Mouse (Mus musculus): ENCODE measurements at regions not wholly inside any gene's neighbourhood (a gene's known extent, or its start where the extent isn't known, plus 50 kb on each side); places are given as distances from the start of the nearest gene placed in this dataset.
A peak's percentile ranks its signal among the peaks of the same experiment; 100 is the strongest.

DNA sequence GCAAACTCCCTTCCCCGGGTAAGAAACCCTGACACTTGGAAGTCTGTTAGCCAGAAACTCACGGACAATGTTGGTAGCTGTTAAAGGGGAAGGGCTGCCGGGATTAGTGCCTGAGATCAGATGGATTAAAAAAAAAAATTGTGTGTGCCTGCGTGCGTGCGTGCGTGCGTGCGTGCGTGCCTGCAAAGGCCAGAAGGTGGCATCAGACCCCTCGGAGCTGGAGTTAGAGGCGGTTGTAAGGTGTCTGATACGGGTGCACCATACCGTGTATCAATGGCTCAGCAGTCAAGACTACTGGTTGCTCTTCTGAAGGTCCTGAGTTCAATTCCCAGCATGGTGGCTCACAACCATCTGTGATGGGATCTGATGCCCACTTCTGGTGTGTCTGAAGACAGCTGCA is 59.0 kb upstream of the Ccdc167 start:
- DNase-seq = no peak
- H3K27me3 ChIP-seq (ENCODE audit: insufficient read depth, low read length) = no peaks in the 10 kb centered on the region
- H3K9me3 ChIP-seq (ENCODE audit: low read length) = no peaks in the 10 kb centered on the region
- WGBS (ENCODE audit: insufficient replicate concordance) = 75% methylated on average over 14 of the region's 14 CpGs
- no peaks in the 10 kb centered on the region for H3K36me3 ChIP-seq (replicated peaks; ENCODE audit: insufficient read depth, low read length)
- TF ChIP-seq EP300 (IDR thresholded peaks at IDR 0.05; ENCODE audit: low read depth) = no peak
- no peak for TF ChIP-seq CTCF (IDR thresholded peaks at IDR 0.05; ENCODE audit: low read depth)
- no peak for ATAC-seq
- H3K4me1 ChIP-seq (ENCODE audit: insufficient read depth) = no peaks in the 10 kb centered on the region
- no peak overlapping the region for H3K4me2 ChIP-seq (ENCODE audit: low read depth, low read length)
- no peak overlapping the region for H3K9ac ChIP-seq (replicated peaks)
- no peak overlapping the region for H3K4me3 ChIP-seq (ENCODE audit: low read depth, low read length)
- no peak overlapping the region for H3K27ac ChIP-seq (ENCODE audit: low read depth)

DNA sequence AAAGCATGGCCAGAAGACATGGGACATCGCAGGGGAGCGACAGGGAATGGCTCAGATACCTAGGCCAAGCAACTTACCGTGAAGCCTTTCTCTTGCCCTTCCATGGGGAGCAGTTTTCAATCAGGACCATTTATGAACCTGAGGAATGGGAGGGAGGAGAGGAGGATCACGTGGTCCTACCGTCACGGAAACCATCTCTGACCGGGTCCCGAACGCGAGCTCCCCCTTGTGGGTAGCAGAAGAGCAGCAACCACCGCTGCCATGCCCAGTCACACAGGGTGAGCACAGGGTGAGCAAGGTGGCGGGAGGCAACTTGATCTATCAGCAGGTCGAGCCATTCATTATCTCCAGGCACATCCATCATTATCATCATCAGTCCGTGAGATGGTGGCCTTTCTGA is 56.5 kb upstream of the Ccdc167 start:
- no peaks in the 10 kb centered on the region for H3K9me3 ChIP-seq (ENCODE audit: low read length)
- H3K4me3 ChIP-seq (ENCODE audit: low read depth, low read length) = no peak overlapping the region
- no peak overlapping the region for H3K27ac ChIP-seq (ENCODE audit: low read depth)
- no peak overlapping the region for H3K9ac ChIP-seq (replicated peaks)
- no peaks in the 10 kb centered on the region for H3K36me3 ChIP-seq (replicated peaks; ENCODE audit: insufficient read depth, low read length)
- peak; percentile 72 for DNase-seq
- H3K4me2 ChIP-seq (ENCODE audit: low read depth, low read length) = no peak overlapping the region
- no peak for TF ChIP-seq EP300 (IDR thresholded peaks at IDR 0.05; ENCODE audit: low read depth)
- TF ChIP-seq CTCF (IDR thresholded peaks at IDR 0.05; ENCODE audit: low read depth) = peak; percentile 90
- no peaks in the 10 kb centered on the region; the same call in 1 of the 2 replicates for H3K4me1 ChIP-seq (ENCODE audit: insufficient read depth)
- ATAC-seq = peak; percentile 49; the same call in 1 of the 2 replicates
- 15% methylated on average over 14 of the region's 14 CpGs for WGBS (ENCODE audit: insufficient replicate concordance)
- no peaks in the 10 kb centered on the region for H3K27me3 ChIP-seq (ENCODE audit: insufficient read depth, low read length)

DNA sequence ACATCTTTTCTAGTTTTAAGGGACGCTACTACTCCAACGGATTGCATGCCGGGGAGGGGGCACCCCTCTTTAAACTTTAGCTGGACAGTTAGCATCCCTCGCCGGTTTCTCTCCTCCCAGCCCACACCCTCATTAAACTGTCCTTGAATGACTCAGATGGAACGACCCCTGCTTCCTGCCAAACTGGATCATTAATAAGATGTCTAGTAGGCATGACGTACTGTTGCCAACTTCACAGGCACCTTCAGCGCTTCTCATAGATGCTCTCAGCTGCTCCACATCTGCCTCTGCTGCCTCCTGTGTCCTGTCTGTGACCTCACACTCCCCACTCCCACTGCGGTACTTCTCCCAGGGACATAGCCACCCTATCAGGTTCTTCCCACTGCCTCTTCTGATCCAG is 54.1 kb upstream of the Ccdc167 start:
- WGBS (ENCODE audit: insufficient replicate concordance) = 72% methylated on average over 9 of the region's 9 CpGs
- Histone ChIP-seq H3K4me2 (ENCODE audit: low read depth, low read length) (no peak overlapping the region), H3K9ac (replicated peaks) (no peak overlapping the region), H3K4me1 (ENCODE audit: insufficient read depth) (no peaks in the 10 kb centered on the region; the same call in 1 of the 2 replicates), H3K36me3 (replicated peaks; ENCODE audit: insufficient read depth, low read length) (no peaks in the 10 kb centered on the region), H3K27me3 (ENCODE audit: insufficient read depth, low read length) (no peaks in the 10 kb centered on the region), H3K9me3 (ENCODE audit: low read length) (no peaks in the 10 kb centered on the region), H3K4me3 (ENCODE audit: low read depth, low read length) (no peak overlapping the region), H3K27ac (ENCODE audit: low read depth) (no peak overlapping the region)
- ATAC-seq (no peak), DNase-seq (no peak)
- TF ChIP-seq EP300 (IDR thresholded peaks at IDR 0.05; ENCODE audit: low read depth) (no peak), CTCF (IDR thresholded peaks at IDR 0.05; ENCODE audit: low read depth) (no peak)

DNA sequence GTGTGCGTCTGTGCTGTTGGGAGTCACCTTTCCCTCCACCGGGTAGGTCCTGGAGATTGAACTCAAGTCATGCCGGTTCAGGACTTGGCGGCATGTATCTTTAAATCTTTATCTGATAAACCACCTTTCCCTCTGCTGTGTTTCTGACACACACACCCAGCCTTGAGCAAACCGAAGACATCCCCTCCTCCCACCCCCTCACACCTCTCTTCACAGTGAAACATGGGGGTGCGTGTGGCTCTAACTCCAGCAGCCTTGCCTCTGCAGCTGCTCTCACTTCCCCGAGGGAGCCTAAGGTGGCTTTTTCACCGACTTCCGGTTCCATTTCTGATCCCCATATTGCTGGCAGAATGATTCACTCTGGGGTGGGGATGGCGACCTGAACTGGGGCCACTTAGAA is 52.8 kb upstream of the Ccdc167 start:
- no peak overlapping the region for H3K27ac ChIP-seq (ENCODE audit: low read depth)
- no peaks in the 10 kb centered on the region for H3K9me3 ChIP-seq (ENCODE audit: low read length)
- 71% methylated on average over 10 of the region's 10 CpGs for WGBS (ENCODE audit: insufficient replicate concordance)
- no peaks in the 10 kb centered on the region for H3K36me3 ChIP-seq (replicated peaks; ENCODE audit: insufficient read depth, low read length)
- DNase-seq (no peak), ATAC-seq (no peak)
- H3K4me2 ChIP-seq (ENCODE audit: low read depth, low read length) = no peak overlapping the region
- no peak overlapping the region for H3K4me3 ChIP-seq (ENCODE audit: low read depth, low read length)
- no peak overlapping the region for H3K9ac ChIP-seq (replicated peaks)
- TF ChIP-seq EP300 (IDR thresholded peaks at IDR 0.05; ENCODE audit: low read depth) = no peak
- TF ChIP-seq CTCF (IDR thresholded peaks at IDR 0.05; ENCODE audit: low read depth) = no peak
- no peaks in the 10 kb centered on the region for H3K27me3 ChIP-seq (ENCODE audit: insufficient read depth, low read length)
- H3K4me1 ChIP-seq (ENCODE audit: insufficient read depth) = no peaks in the 10 kb centered on the region; the same call in 1 of the 2 replicates

DNA sequence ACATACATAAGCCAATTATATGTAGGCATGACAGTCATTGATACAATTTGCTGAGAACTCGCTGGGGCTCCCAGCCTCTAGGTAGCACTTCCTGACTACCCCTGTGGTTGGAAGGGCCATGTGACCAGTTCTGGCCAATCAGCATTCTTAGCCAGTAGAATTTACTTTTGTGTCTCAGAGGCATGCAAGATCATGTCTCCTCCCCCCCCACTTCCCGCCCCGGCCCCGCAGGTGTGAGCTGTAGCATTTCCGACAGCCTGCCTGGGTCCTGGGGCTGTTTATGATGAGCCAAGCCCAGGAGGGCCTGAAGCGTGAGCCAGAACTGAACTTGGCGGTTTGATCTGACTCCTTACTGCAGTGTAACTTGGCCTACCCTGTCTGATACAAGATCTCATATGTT is 52.3 kb upstream of the Ccdc167 start:
- no peak for TF ChIP-seq CTCF (IDR thresholded peaks at IDR 0.05; ENCODE audit: low read depth)
- TF ChIP-seq EP300 (IDR thresholded peaks at IDR 0.05; ENCODE audit: low read depth) = no peak
- peak; percentile 47 for DNase-seq

DNA sequence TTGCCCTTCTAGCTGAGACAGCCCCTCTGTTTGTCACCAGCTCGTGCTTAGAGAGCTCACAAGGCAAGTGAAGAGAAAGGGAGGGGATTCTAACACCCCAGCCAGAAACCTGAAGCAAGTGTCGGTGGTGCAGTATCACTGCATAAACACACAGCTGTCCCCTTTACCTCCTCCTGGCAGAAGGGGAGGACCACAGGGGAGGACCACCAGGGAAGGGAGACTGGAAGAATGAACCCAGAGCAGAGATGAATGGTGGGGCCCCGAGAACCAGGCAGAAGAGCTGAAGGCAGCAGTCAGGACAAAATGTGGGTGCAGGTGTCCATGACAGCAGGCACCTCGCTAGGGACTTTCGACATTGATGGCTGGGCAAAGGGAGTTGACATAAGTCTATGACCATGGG is 51.8 kb upstream of the Ccdc167 start:
- H3K4me1 ChIP-seq (ENCODE audit: insufficient read depth) = no peaks in the 10 kb centered on the region; the same call in 1 of the 2 replicates
- TF ChIP-seq EP300 (IDR thresholded peaks at IDR 0.05; ENCODE audit: low read depth) (no peak), CTCF (IDR thresholded peaks at IDR 0.05; ENCODE audit: low read depth) (no peak)
- DNase-seq (no peak), ATAC-seq (no peak)
- H3K27me3 ChIP-seq (ENCODE audit: insufficient read depth, low read length) = no peaks in the 10 kb centered on the region
- 77% methylated on average over 5 of the region's 5 CpGs for WGBS (ENCODE audit: insufficient replicate concordance)
- no peak overlapping the region for H3K4me3 ChIP-seq (ENCODE audit: low read depth, low read length)
- no peak overlapping the region for H3K27ac ChIP-seq (ENCODE audit: low read depth)
- H3K9ac ChIP-seq (replicated peaks) = no peak overlapping the region
- H3K9me3 ChIP-seq (ENCODE audit: low read length) = no peaks in the 10 kb centered on the region
- no peak overlapping the region for H3K4me2 ChIP-seq (ENCODE audit: low read depth, low read length)
- H3K36me3 ChIP-seq (replicated peaks; ENCODE audit: insufficient read depth, low read length) = no peaks in the 10 kb centered on the region

More for the DNA sequence above, 52.3 kb upstream of the Ccdc167 start:
- Histone ChIP-seq H3K4me2 (ENCODE audit: low read depth, low read length) (no peak overlapping the region), H3K9ac (replicated peaks) (no peak overlapping the region), H3K4me1 (ENCODE audit: insufficient read depth) (no peaks in the 10 kb centered on the region; the same call in 1 of the 2 replicates), H3K4me3 (ENCODE audit: low read depth, low read length) (no peak overlapping the region), H3K9me3 (ENCODE audit: low read length) (no peaks in the 10 kb centered on the region), H3K27me3 (ENCODE audit: insufficient read depth, low read length) (no peaks in the 10 kb centered on the region), H3K27ac (ENCODE audit: low read depth) (no peak overlapping the region), H3K36me3 (replicated peaks; ENCODE audit: insufficient read depth, low read length) (no peaks in the 10 kb centered on the region)
- ATAC-seq = peak; percentile 43; the same call in 1 of the 2 replicates
- WGBS (ENCODE audit: insufficient replicate concordance) = 51% methylated on average over 7 of the region's 7 CpGs
